Mouse (Mus musculus): ENCODE results near the gene Tnfsf15. TPM values are rescaled to one million over a fixed set of nuclear protein-coding genes. Genes with fewer than 3 reads are reported as not detected.

The Tnfsf15 gene
- polyA plus RNA-seq, 1 experiment from 2014 or later: 0.27 TPM

DNA sequence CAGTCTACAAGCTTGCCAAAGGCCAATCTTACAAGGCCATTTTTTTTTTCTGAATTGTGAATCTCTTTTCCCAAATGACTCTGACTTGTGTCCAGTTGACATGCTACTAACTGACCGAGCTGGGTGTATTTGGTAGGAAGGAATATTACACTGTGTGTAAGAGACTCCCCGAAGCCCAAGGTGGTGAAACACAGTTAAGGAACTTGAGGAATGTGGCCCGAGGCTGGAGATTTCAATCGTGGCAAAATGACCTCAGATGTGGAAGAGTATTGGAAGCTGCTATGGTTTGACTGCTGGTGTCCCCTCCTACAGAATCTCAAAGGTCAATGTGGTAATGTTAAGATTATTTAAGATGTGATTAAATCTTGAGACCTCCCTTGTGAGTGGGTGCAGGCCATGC is 26.4 kb upstream of the Tnfsf15 start:
- Histone ChIP-seq H3K9ac (ENCODE audit: low read length) (no peak overlapping the region), H3K4me1 (replicated peaks; ENCODE audit: control insufficient read depth, insufficient read depth, low read length) (no peaks in the 10 kb centered on the region), H3K9me3 (ENCODE audit: control insufficient read depth, low read length) (no peaks in the 10 kb centered on the region), H3K27ac (ENCODE audit: low read depth) (no peak overlapping the region), H3K27me3 (replicated peaks; ENCODE audit: control insufficient read depth, insufficient read depth, low read length) (no peaks in the 10 kb centered on the region), H3K36me3 (ENCODE audit: control insufficient read depth, insufficient read depth, low read length) (no peaks in the 10 kb centered on the region), H3K4me2 (ENCODE audit: low read length) (no peak overlapping the region), H3K4me3 (ENCODE audit: low read depth, low read length) (no peak overlapping the region)
- no peak for ATAC-seq (replicated peaks; ENCODE audit: low FRiP score, low TSS enrichment, low read depth)
- WGBS: 86% methylated on average over 4 of the region's 4 CpGs
- no peak for DNase-seq (ENCODE audit: low spot score)

GRCm38 (mm10) chr4:63769161-63769560 is 24.2 kb upstream of the Tnfsf15 start:
- Histone ChIP-seq H3K9me3 (ENCODE audit: control insufficient read depth, low read length) (no peaks in the 10 kb centered on the region), H3K27me3 (replicated peaks; ENCODE audit: control insufficient read depth, insufficient read depth, low read length) (no peaks in the 10 kb centered on the region), H3K9ac (ENCODE audit: low read length) (no peak overlapping the region), H3K4me2 (ENCODE audit: low read length) (no peak overlapping the region), H3K27ac (ENCODE audit: low read depth) (no peak overlapping the region), H3K4me1 (replicated peaks; ENCODE audit: control insufficient read depth, insufficient read depth, low read length) (no peaks in the 10 kb centered on the region), H3K36me3 (ENCODE audit: control insufficient read depth, insufficient read depth, low read length) (no peaks in the 10 kb centered on the region), H3K4me3 (ENCODE audit: low read depth, low read length) (no peak overlapping the region)
- ATAC-seq (replicated peaks; ENCODE audit: low FRiP score, low TSS enrichment, low read depth): no peak
- WGBS: 94% methylated on average over 3 of the region's 3 CpGs
- DNase-seq (ENCODE audit: low spot score): no peak

- Histone ChIP-seq H3K27ac (ENCODE audit: low read depth) (no peak overlapping the region), H3K4me1 (replicated peaks; ENCODE audit: control insufficient read depth, insufficient read depth, low read length) (no peaks in the 10 kb centered on the region), H3K36me3 (ENCODE audit: control insufficient read depth, insufficient read depth, low read length) (no peaks in the 10 kb centered on the region), H3K27me3 (replicated peaks; ENCODE audit: control insufficient read depth, insufficient read depth, low read length) (no peaks in the 10 kb centered on the region), H3K4me2 (ENCODE audit: low read length) (no peak overlapping the region), H3K4me3 (ENCODE audit: low read depth, low read length) (no peak overlapping the region), H3K9ac (ENCODE audit: low read length) (no peak overlapping the region), H3K9me3 (ENCODE audit: control insufficient read depth, low read length) (no peaks in the 10 kb centered on the region)
- no peak for DNase-seq (ENCODE audit: low spot score)
- no peak for ATAC-seq (replicated peaks; ENCODE audit: low FRiP score, low TSS enrichment, low read depth)
- WGBS: 92% methylated on average over 2 of the region's 2 CpGs
Measured at GRCm38 (mm10) chr4:63765050-63765449, 20.1 kb upstream of the Tnfsf15 start.

DNA sequence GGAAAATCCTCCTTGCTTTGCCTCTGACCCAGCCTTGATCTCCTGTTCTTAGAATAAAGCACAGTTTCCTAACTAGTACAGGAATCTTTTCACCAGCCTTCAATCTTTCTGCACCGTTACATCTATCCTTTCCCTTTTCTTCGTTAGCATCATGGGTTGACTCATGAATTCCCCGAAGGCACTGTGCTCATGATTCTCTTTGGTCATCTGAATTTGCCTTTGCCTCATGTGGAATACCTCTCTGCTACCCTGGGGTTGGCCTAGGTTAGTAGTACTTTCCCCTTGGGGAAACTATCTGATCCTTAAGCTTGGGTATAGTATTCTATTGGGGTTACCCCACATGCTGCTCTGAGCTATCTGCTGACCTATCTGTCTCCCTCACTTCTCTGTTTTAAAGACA is 15.0 kb upstream of the Tnfsf15 start:
- Histone ChIP-seq H3K9ac (ENCODE audit: low read length) (no peak overlapping the region), H3K4me1 (replicated peaks; ENCODE audit: control insufficient read depth, insufficient read depth, low read length) (no peaks in the 10 kb centered on the region; the same call in 1 of the 2 replicates), H3K4me3 (ENCODE audit: low read depth, low read length) (no peak overlapping the region), H3K4me2 (ENCODE audit: low read length) (no peak overlapping the region), H3K27me3 (replicated peaks; ENCODE audit: control insufficient read depth, insufficient read depth, low read length) (no peaks in the 10 kb centered on the region), H3K9me3 (ENCODE audit: control insufficient read depth, low read length) (no peaks in the 10 kb centered on the region), H3K27ac (ENCODE audit: low read depth) (no peak overlapping the region), H3K36me3 (ENCODE audit: control insufficient read depth, insufficient read depth, low read length) (no peaks in the 10 kb centered on the region)
- 92% methylated on average over 3 of the region's 3 CpGs for WGBS
- DNase-seq (ENCODE audit: low spot score) (no peak), ATAC-seq (replicated peaks; ENCODE audit: low FRiP score, low TSS enrichment, low read depth) (no peak)

- Histone ChIP-seq H3K9me3 (ENCODE audit: control insufficient read depth, low read length) (no peaks in the 10 kb centered on the region), H3K4me2 (ENCODE audit: low read length) (no peak overlapping the region), H3K27ac (ENCODE audit: low read depth) (no peak overlapping the region), H3K36me3 (ENCODE audit: control insufficient read depth, insufficient read depth, low read length) (no peaks in the 10 kb centered on the region), H3K4me3 (ENCODE audit: low read depth, low read length) (no peak overlapping the region), H3K9ac (ENCODE audit: low read length) (no peak overlapping the region), H3K27me3 (replicated peaks; ENCODE audit: control insufficient read depth, insufficient read depth, low read length) (no peaks in the 10 kb centered on the region), H3K4me1 (replicated peaks; ENCODE audit: control insufficient read depth, insufficient read depth, low read length) (peaks cover 3% of the 10 kb centered on the region; the same call in 1 of the 2 replicates)
- ATAC-seq (replicated peaks; ENCODE audit: low FRiP score, low TSS enrichment, low read depth) (no peak), DNase-seq (ENCODE audit: low spot score) (no peak)
- 83% methylated on average over 6 of the region's 6 CpGs for WGBS
Measured at GRCm38 (mm10) chr4:63757527-63758154, 12.7 kb upstream of the Tnfsf15 start.

DNA sequence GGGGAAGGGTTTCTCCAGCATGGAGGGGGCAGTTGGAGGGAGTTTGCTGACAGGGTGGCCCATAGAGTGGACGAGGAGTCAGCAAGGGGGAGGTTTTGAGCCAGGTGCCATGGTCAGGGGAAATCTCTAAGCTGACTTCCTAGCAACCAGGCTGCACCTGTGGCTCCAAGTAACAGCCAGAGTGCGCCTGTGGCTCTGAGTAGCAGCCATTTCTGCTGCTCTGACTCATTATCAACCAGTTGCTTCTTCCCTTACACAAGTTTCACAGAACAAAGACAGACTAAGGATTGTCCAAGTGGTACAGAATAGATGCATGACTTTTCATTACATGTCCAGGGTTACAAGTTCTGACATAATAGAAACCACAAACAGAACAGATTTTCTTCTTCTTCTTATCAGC is 11.2 kb upstream of the Tnfsf15 start:
- ATAC-seq (replicated peaks; ENCODE audit: low FRiP score, low TSS enrichment, low read depth): no peak
- no peak for DNase-seq (ENCODE audit: low spot score)
- 51% methylated on average over 2 of the region's 2 CpGs for WGBS
- Histone ChIP-seq H3K27me3 (replicated peaks; ENCODE audit: control insufficient read depth, insufficient read depth, low read length) (no peaks in the 10 kb centered on the region), H3K4me2 (ENCODE audit: low read length) (no peak overlapping the region), H3K9me3 (ENCODE audit: control insufficient read depth, low read length) (no peaks in the 10 kb centered on the region), H3K27ac (ENCODE audit: low read depth) (no peak overlapping the region), H3K9ac (ENCODE audit: low read length) (no peak overlapping the region), H3K36me3 (ENCODE audit: control insufficient read depth, insufficient read depth, low read length) (no peaks in the 10 kb centered on the region), H3K4me3 (ENCODE audit: low read depth, low read length) (no peak overlapping the region), H3K4me1 (replicated peaks; ENCODE audit: control insufficient read depth, insufficient read depth, low read length) (peaks cover 3% of the 10 kb centered on the region; the same call in 1 of the 2 replicates)

- WGBS: 68% methylated on average over 9 of the region's 9 CpGs
- H3K27ac ChIP-seq (ENCODE audit: low read depth): no peak overlapping the region
- no peak overlapping the region for H3K4me2 ChIP-seq (ENCODE audit: low read length)
- H3K9ac ChIP-seq (ENCODE audit: low read length): no peak overlapping the region
- H3K36me3 ChIP-seq (ENCODE audit: control insufficient read depth, insufficient read depth, low read length): no peaks in the 10 kb centered on the region
- no peaks in the 10 kb centered on the region for H3K9me3 ChIP-seq (ENCODE audit: control insufficient read depth, low read length)
- no peak overlapping the region for H3K4me3 ChIP-seq (ENCODE audit: low read depth, low read length)
- DNase-seq (ENCODE audit: low spot score) (no peak), ATAC-seq (replicated peaks; ENCODE audit: low FRiP score, low TSS enrichment, low read depth) (no peak)
- H3K4me1 ChIP-seq (replicated peaks; ENCODE audit: control insufficient read depth, insufficient read depth, low read length): peaks cover 3% of the 10 kb centered on the region; the same call in 1 of the 2 replicates
- H3K27me3 ChIP-seq (replicated peaks; ENCODE audit: control insufficient read depth, insufficient read depth, low read length): no peaks in the 10 kb centered on the region
Measured at GRCm38 (mm10) chr4:63754467-63755020, 9.6 kb upstream of the Tnfsf15 start.

DNA sequence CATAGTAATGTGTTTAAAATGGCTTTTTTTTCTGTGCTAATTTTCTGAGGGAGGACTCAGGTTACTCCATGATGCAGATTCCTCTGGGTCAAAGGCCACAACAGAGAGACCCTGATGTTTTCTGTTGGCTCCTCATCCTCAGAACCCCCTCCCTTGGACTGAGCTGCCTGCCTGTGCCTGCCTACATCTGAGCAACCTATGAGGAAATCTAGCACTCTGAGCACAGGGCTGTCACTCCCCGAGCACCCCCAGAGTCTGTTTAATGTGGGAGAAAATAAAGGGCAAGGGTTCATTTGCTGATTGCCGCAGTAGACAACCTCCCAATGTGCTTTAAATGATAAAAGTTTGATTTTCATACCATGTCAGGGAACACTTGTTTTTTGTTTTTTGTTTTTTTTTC is 8.9 kb upstream of the Tnfsf15 start:
- Histone ChIP-seq H3K9me3 (ENCODE audit: control insufficient read depth, low read length) (no peaks in the 10 kb centered on the region), H3K4me1 (replicated peaks; ENCODE audit: control insufficient read depth, insufficient read depth, low read length) (peaks cover 3% of the 10 kb centered on the region; the same call in 1 of the 2 replicates), H3K36me3 (ENCODE audit: control insufficient read depth, insufficient read depth, low read length) (no peaks in the 10 kb centered on the region), H3K27me3 (replicated peaks; ENCODE audit: control insufficient read depth, insufficient read depth, low read length) (no peaks in the 10 kb centered on the region), H3K27ac (ENCODE audit: low read depth) (no peak overlapping the region), H3K4me2 (ENCODE audit: low read length) (no peak overlapping the region), H3K4me3 (ENCODE audit: low read depth, low read length) (no peak overlapping the region), H3K9ac (ENCODE audit: low read length) (no peak overlapping the region)
- DNase-seq (ENCODE audit: low spot score) (no peak), ATAC-seq (replicated peaks; ENCODE audit: low FRiP score, low TSS enrichment, low read depth) (no peak)
- WGBS: 57% methylated on average over 2 of the region's 2 CpGs

All from intestine, embryonic 14.5 days (tissue).